Mouse (Mus musculus): ENCODE data around the gene Irs3. TPM values are rescaled to one million over a fixed set of nuclear protein-coding genes. Genes with fewer than 3 reads are reported as not detected.

Gene Irs3
- total and polyA plus RNA-seq, 2 experiments from 2014 or later: 0.29 to 0.76 TPM

DNA sequence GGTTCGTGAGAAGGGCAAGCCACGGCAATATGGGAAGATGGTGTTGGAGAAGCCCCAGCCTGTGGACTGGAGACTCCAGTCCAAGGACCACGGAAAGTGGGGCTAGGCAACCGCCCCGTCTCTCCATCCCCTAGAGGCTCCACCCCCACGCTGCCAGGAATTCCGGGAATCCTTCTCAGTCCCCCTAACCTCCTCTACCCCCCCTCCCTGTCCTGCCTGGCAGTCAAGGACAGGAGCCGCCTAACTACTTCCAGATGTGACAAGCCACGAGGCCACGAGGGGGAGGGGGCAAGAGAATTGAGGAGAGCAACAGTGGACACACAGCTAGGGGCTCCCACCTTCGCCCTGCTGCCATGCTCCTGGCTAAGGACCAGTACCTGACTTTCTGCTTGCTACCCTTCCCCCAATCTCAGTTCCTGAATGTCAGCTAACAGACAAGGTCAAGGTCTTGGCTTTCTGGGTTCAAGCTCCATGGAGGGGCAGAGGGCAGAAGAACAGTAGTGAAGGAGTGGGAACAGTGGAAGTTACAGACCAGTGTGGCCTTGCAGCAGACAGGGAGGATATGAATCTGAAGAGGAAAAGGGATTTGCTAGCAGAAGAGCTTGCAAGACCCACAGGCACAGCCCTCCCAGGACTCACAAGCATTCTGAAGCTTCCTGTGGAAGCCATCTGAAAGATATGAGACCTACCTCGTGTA, 34.8 kb downstream of the Irs3 start:
- Histone ChIP-seq H3K9ac (no peak overlapping the region), H3K9me3 (ENCODE audit: low read length) (no peaks in the 10 kb centered on the region), H3K4me1 (ENCODE audit: insufficient read depth) (no peaks in the 10 kb centered on the region), H3K4me2 (ENCODE audit: low read depth) (no peak overlapping the region), H3K27me3 (ENCODE audit: insufficient read depth, low read length) (peaks cover 6% of the 10 kb centered on the region; the same call in 1 of the 2 replicates), H3K27ac (ENCODE audit: low read depth, low read length) (no peak overlapping the region), H3K4me3 (ENCODE audit: low read depth, low read length) (no peak overlapping the region), H3K36me3 (ENCODE audit: insufficient read depth) (no peaks in the 10 kb centered on the region)
- ATAC-seq (no peak), DNase-seq (no peak)
- WGBS: 16% methylated on average over 12 of the region's 12 CpGs
- no peak for TF ChIP-seq CTCF (IDR thresholded peaks at IDR 0.05; ENCODE audit: low read depth)

DNA sequence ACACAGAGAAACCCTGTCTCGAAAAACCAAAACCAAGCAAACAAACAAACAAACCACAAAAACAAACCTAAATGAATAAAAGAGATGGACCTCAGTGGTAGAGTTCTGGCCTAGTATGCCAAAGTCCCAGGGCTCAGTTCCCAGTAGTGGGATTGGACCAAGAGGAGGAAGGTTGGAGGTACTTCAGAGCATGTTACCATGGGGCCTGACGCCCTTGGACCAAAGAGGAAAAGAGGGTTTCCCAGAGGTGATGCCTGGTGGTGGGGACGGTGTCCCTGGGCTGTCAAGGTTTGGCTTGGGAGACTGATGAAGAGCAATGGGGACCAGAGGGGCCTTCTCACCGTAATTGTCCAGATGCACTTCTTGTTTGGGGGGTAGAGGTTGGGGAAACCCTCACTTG, 35.5 kb downstream of the Irs3 start:
- Histone ChIP-seq H3K9me3 (ENCODE audit: low read length) (no peaks in the 10 kb centered on the region), H3K9ac (no peak overlapping the region), H3K4me2 (ENCODE audit: low read depth) (no peak overlapping the region), H3K27ac (ENCODE audit: low read depth, low read length) (no peak overlapping the region), H3K4me1 (ENCODE audit: insufficient read depth) (no peaks in the 10 kb centered on the region), H3K27me3 (ENCODE audit: insufficient read depth, low read length) (peaks cover 6% of the 10 kb centered on the region; the same call in 1 of the 2 replicates), H3K36me3 (ENCODE audit: insufficient read depth) (no peaks in the 10 kb centered on the region), H3K4me3 (ENCODE audit: low read depth, low read length) (no peak overlapping the region)
- ATAC-seq: no peak
- 79% methylated on average over 4 of the region's 4 CpGs for WGBS
- no peak for TF ChIP-seq CTCF (IDR thresholded peaks at IDR 0.05; ENCODE audit: low read depth)
- DNase-seq: no peak

DNA sequence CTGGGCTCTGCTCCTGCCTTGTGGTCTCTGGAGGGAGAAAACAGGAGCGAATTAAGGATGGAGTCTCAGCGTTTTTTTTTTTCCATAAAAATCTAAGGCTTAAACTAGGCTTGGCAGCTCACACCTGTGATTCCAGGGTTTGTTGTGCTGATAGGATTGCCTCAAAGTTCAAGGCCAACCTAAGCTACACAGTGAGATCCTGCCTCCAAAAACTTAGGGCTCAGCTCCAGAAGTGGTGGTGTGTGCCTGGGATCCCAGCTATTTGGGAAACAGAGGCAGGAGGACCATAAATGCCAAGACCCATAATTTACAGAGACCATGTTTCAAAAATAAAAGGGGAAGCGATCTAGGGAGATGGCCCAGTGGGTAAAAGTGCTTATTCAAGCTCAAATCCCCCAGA, 36.2 kb downstream of the Irs3 start:
- no peaks in the 10 kb centered on the region for H3K4me1 ChIP-seq (ENCODE audit: insufficient read depth)
- no peaks in the 10 kb centered on the region for H3K9me3 ChIP-seq (ENCODE audit: low read length)
- H3K27ac ChIP-seq (ENCODE audit: low read depth, low read length): no peak overlapping the region
- no peak overlapping the region for H3K9ac ChIP-seq
- no peak overlapping the region for H3K4me2 ChIP-seq (ENCODE audit: low read depth)
- ATAC-seq (no peak), DNase-seq (no peak)
- H3K4me3 ChIP-seq (ENCODE audit: low read depth, low read length): no peak overlapping the region
- no peaks in the 10 kb centered on the region for H3K36me3 ChIP-seq (ENCODE audit: insufficient read depth)
- TF ChIP-seq CTCF (IDR thresholded peaks at IDR 0.05; ENCODE audit: low read depth): no peak
- WGBS: 63% methylated on average over 3 of the region's 3 CpGs
- H3K27me3 ChIP-seq (ENCODE audit: insufficient read depth, low read length): peaks cover 6% of the 10 kb centered on the region; the same call in 1 of the 2 replicates

DNA sequence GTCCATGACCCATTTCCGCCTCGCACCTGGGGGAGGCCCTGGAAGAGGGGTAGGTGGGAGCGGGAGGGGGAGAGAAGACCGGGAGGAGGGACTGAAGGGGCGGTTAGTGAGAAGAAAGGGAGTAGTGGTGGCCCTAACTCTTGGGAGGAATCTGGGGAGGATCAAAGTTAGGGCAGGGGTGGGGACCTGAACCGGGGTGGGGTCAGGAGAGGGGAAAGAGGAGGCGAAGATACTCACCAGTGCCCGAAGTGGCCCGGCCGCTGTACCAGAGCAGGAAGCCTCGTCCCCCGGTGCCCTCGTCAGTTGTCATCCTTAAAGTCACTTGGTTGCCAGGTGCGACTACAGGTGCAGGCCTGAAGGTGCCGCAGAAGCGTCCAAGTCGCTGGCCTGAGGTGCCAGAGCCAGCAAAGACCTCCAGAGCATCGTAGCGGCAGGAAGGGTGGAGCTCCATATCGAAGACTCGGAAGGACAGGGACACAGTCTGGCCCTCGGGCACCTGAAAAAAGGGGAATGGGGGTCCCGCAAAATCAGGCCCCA, 36.8 kb downstream of the Irs3 start:
- DNase-seq (no peak), ATAC-seq (no peak)
- H3K36me3 ChIP-seq (ENCODE audit: insufficient read depth): no peaks in the 10 kb centered on the region
- no peak overlapping the region for H3K27ac ChIP-seq (ENCODE audit: low read depth, low read length)
- no peak for TF ChIP-seq CTCF (IDR thresholded peaks at IDR 0.05; ENCODE audit: low read depth)
- H3K27me3 ChIP-seq (ENCODE audit: insufficient read depth, low read length): peaks cover 6% of the 10 kb centered on the region; the same call in 1 of the 2 replicates
- H3K4me2 ChIP-seq (ENCODE audit: low read depth): peak overlapping the region; percentile 31; the same call in 1 of the 2 replicates
- H3K4me3 ChIP-seq (ENCODE audit: low read depth, low read length): no peak overlapping the region
- whole genome bisulfite sequencing: 21% methylated on average over 23 of the region's 23 CpGs
- H3K4me1 ChIP-seq (ENCODE audit: insufficient read depth): no peaks in the 10 kb centered on the region
- no peak overlapping the region for H3K9ac ChIP-seq
- no peaks in the 10 kb centered on the region for H3K9me3 ChIP-seq (ENCODE audit: low read length)

DNA sequence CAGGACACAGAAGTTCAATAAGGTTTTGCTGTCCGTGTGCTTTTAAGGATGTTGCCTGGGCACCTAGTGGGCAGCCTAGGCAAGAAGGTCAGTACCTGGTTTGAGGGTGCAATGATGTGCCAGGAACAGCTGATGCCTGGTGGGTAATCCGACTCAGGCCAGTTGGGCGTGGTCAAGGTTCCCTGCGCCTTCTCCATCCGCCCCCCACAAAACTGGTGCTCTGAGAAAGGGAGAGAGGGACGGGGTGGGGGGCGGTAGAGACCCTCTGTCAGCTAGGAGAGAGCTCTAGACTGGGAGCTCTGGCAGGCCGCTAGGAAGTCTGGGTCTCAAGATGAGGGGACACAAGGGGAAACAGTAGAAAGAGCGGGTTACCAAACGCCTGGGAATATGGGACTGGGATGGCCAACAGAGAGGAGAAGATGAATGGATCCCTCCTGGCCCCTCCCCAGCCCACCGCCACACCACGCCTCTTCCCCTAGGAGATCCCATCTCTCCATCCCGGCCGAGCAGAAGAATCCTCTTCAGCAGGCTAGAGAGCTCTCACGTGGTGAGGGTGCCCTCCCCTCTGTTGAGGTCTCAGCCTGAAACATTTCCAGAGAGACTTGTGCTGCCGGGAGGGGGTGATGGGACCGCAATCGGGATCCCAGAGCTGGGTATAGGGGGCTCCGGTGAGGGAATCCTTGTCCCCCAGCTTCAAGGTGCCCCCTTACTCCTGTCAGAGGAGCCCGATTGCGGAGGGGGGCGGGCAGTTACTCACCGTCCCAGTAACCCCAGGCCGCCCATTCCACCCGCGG, 37.5 kb downstream of the Irs3 start:
- Histone ChIP-seq H3K4me3 (ENCODE audit: low read depth, low read length) (no peak overlapping the region), H3K27ac (ENCODE audit: low read depth, low read length) (no peak overlapping the region), H3K4me1 (ENCODE audit: insufficient read depth) (no peaks in the 10 kb centered on the region), H3K9ac (no peak overlapping the region), H3K9me3 (ENCODE audit: low read length) (no peaks in the 10 kb centered on the region), H3K36me3 (ENCODE audit: insufficient read depth) (no peaks in the 10 kb centered on the region), H3K27me3 (ENCODE audit: insufficient read depth, low read length) (peaks cover 6% of the 10 kb centered on the region; the same call in 1 of the 2 replicates), H3K4me2 (ENCODE audit: low read depth) (peak overlapping the region; percentile 31; the same call in 1 of the 2 replicates)
- ATAC-seq: no peak
- DNase-seq: no peak
- TF ChIP-seq CTCF (IDR thresholded peaks at IDR 0.05; ENCODE audit: low read depth): no peak
- 20% methylated on average over 26 of the region's 26 CpGs for WGBS

DNA sequence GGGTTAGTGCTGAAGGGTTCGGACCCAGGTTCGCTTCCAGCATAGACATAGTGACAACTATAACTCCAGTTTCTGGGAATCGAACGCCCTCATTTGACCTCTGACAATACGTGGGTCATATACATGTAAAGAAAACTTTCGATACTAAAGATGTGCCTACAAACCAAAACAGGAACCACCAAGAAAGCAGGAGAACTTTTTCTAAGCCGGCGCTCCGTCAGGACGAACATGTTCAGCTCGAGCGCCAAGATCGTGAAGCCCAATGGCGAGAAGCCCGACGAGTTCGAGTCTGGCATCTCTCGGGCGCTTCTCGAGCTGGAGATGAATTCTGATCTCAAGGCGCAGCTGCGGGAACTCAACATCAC, 44.2 kb downstream of the Irs3 start:
- under 1% methylated on average over 22 of the region's 22 CpGs for WGBS
- ATAC-seq (no peak), DNase-seq (no peak)
- Histone ChIP-seq H3K9ac (peak overlapping the region; percentile 87; the same call in 1 of the 2 replicates), H3K4me1 (ENCODE audit: insufficient read depth) (peaks cover 16% of the 10 kb centered on the region), H3K27ac (ENCODE audit: low read depth, low read length) (no peak overlapping the region), H3K9me3 (ENCODE audit: low read length) (no peaks in the 10 kb centered on the region), H3K36me3 (ENCODE audit: insufficient read depth) (no peaks in the 10 kb centered on the region), H3K27me3 (ENCODE audit: insufficient read depth, low read length) (no peaks in the 10 kb centered on the region), H3K4me2 (ENCODE audit: low read depth) (peak overlapping the region; percentile 98), H3K4me3 (ENCODE audit: low read depth, low read length) (peak overlapping the region; percentile 74)
- TF ChIP-seq CTCF (IDR thresholded peaks at IDR 0.05; ENCODE audit: low read depth): no peak
